Mouse (Mus musculus): ENCODE results near the gene Mrpl52.

DNA sequence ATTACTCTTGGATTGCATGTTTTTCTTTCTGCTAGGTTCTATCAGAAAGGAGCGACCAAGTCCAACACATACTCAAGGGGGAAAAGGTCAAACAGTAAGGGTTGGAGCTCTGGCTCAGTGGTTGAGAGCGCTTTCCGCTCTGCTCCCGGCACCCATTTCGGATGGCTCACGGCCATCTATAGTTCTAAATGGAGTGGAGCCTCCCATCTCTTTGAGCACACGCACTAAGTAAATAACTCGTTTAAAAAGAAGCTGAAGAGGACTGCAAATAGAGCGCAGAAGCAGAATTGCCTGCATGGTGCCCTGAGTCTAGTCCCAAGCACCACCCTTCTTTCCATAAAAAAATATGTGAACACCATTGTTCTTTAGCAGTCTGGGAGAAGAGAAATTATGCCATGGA, 26.9 kb downstream of the Mrpl52 start:
- TF ChIP-seq POLR2A (IDR thresholded peaks at IDR 0.05; ENCODE audit: borderline replicate concordance, extremely low read depth, low read depth, low read length) (no peak), CTCF (IDR thresholded peaks at IDR 0.05; ENCODE audit: insufficient read depth, low read length) (no peak)
